Mouse (Mus musculus) cortical plate, adult 2 months (tissue): Measurements from ENCODE around the gene Ppbp.

Source experiments
- CTCF ChIP-seq: fragments of 200-500 bp; IDR thresholded peaks from 2 replicates; pipeline ENCODE4 v1.5.1; 2011; ENCODE audit warnings: mild to moderate bottlenecking, control low read depth, low read length; ENCODE audit not compliant: insufficient read depth; ENCODE audit errors: extremely low read depth
- POLR2A ChIP-seq: fragments of 200-500 bp; IDR thresholded peaks from 2 replicates; pipeline ENCODE4 v1.6.1; 2011; ENCODE audit warnings: mild to moderate bottlenecking, low read length, control low read depth; ENCODE audit not compliant: insufficient read depth; ENCODE audit errors: extremely low read depth

DNA sequence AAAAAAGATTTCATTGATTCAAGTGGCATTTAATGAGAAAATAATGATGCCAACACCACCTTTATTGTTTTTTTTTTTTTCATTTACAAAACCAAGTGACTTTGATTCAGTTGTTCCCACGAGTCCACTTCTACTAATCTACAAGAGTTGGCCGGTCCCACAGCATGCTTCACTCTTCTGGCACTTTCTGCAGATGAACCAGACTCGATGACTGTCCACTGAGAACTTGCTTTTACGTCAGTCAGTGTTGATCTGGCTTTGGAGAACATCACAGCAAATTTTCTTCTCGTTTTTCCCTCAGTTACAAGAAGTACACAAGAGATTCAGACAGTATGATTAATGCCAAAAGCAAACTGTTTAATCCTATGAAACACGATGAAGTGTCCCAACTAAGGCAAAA is 10.5 kb downstream of the Ppbp start:
- TF ChIP-seq CTCF (no peak), POLR2A (no peak)
